Mouse (Mus musculus) mouse embryonic stem cell (cell line): ENCODE measurements around the gene Cacng7.

ENCODE experiments used
- in situ Hi-C, 2 experiments: fragments of 300-500 bp; cut with MboI; formaldehyde crosslinking; loops; 1 replicate in 1 of 2; 3 replicates in 1 of 2; pipeline ENCODE4 v1.14.3; 2019 to 2020; ENCODE audit warnings: low sequenced_read_pairs in 2 of 2, low pct_unique_long_range_greater_than_20kb in 1 of 2, mixed read lengths in 1 of 2; ENCODE audit not compliant: unreplicated experiment in 1 of 2

The Cacng7 gene

DNA sequence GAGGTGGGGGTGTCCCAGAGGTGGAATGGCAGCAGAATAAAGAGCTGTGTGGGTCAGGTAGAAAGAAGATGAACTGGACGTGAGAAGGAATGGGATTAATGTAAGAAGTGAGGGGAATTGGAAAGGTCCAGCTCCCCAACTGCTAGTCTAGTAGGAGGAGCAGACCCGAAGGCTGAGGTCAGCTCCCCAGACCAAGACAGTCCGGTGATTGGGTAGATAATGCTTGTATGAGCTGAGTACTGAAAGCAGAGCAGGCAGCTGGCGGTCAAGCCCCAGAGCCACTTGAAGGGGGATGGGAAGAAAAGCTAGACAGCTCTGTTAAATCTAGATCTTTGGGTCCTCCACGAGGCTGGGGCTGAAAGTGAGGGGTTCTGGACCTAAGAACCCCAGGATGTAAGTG, 787 bp downstream of the Cacng7 start:
- in situ Hi-C loops, result no loop called here

DNA sequence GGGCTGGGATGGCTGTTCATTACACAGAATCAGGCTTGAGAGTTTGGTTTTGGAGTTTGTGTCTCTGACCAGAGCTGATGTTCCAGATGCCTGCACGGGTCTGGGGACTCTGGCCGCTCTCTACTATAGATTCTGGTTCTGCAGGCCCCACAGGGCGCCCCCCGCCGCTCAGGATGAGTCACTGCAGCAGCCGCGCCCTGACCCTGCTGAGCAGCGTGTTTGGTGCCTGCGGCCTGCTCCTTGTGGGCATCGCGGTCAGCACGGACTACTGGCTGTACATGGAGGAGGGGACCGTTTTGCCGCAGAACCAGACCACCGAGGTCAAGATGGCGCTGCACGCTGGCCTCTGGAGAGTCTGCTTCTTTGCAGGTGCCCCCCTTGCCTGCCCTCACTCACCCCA, 3.7 kb downstream of the Cacng7 start:
- in situ Hi-C loops, result no loop called here

GRCm38 (mm10) chr7:3338286-3338935, 5.7 kb downstream of the Cacng7 start:
- in situ Hi-C loops, result no loop called here

DNA sequence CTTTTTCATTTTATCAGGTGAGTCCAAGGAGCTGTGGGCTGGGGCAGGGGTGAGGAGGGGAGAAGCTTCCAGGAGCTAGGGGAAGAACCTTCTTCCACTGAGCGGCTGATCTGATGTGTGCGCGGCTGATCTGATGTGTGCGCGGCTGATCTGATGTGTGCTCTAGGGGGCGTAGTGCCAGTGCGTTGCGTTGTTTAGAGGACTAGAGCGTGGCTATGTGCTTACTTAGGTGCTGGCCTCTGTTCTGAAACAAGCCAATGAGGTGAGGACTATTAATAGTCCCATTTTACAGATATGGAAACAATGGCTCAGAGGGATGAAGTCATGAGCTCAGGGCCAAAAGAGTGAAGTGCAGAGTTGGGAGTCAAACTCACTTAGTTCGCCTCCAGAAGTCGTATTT, 6.3 kb downstream of the Cacng7 start:
- in situ Hi-C loops, result no loop called here

DNA sequence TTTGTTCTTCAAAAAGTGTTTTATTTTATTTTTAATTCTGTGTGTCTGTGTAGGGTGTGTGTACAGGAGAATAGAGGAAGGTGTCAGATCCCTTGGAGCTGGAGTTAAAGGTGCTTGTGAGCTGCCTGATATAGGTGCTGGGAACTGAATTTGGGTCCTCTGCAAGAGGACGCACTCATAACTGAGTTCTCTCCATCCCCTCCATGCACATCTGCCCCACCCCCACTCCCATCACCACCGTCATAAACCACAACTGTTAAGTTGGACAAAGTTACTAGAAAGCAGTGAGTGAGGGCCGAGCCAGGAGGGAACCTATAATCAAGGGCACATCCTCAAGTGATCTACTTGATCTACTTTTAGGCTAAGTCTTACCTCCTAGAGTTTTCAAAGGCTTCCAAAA, 11.1 kb downstream of the Cacng7 start:
- in situ Hi-C loops, result loop anchor here in 1 of 2 experiments (5.0 kb wide), 1 partner anchor 38 kb away; no protein-coding TSS in a partner anchor

DNA sequence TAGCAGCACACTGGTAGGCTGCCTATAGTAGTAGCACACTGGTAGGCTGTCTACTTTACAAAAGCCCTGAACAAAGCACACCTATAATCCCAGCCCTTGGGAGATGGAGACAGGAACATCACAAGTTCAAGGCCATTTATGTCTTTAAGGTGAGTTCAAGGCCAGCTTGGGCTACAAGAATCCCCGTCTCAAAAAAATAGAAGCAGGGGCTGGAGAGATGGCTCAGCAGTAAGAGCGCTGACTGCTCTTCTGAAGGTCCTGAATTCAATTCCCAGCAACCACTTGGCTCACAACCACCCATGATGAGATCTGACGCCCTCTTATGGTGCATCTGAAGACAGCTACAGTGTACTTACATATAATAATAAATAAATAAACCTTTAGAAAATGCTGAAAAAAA, 12.5 kb downstream of the Cacng7 start:
- in situ Hi-C loops, result no loop called here

- in situ Hi-C loops, result no loop called here
Observed at GRCm38 (mm10) chr7:3347366-3348287, 14.9 kb downstream of the Cacng7 start.

- in situ Hi-C loops, result no loop called here
Observed at GRCm38 (mm10) chr7:3348326-3348725, 15.6 kb downstream of the Cacng7 start.

DNA sequence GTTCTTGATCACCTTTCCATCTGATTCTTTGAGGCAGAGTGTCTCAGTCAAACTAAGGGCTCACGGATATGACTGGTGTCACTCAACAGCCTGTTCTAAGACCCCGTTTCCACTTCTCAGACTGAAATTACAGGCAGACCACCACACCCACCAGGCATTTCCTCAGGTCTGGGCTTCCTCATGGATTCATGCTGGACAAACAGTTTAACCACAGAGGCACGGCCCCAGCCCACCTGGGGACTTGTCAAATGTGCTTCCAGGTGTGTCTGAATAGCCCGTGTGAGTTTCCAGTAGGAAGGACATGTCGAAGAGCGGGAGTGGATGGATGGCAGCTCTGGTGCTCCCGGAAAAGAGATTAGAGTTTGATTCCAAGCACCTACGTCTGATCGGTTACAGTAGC, 17.0 kb downstream of the Cacng7 start:
- in situ Hi-C loops, result no loop called here

- in situ Hi-C loops, result no loop called here
Observed at GRCm38 (mm10) chr7:3351536-3351935, 18.8 kb downstream of the Cacng7 start.

- in situ Hi-C loops, result loop anchor here in 1 of 2 experiments (5.0 kb wide), 1 partner anchor 38 kb away; no protein-coding TSS in a partner anchor
Observed at GRCm38 (mm10) chr7:3354850-3355249, 22.1 kb downstream of the Cacng7 start.

DNA sequence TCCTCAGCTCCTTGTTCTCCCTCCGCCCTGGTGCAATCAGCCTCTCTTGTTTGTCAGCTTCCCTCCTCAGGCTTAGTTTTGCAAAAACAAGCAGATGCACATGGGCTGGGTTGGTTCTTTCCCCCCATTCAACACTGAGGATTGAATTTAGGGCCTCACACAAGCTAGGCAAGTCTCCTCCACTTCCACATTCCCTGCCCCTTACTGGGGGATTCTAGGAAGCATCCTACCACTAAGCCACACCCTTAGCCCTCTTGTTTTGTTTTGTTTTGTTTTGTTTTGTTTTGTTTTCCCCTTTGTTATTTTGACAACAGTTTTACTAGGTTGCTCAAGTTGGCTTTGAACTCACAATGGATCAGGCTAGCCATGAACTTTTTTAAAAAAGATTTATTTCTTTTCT, 27.9 kb downstream of the Cacng7 start:
- in situ Hi-C loops, result no loop called here

DNA sequence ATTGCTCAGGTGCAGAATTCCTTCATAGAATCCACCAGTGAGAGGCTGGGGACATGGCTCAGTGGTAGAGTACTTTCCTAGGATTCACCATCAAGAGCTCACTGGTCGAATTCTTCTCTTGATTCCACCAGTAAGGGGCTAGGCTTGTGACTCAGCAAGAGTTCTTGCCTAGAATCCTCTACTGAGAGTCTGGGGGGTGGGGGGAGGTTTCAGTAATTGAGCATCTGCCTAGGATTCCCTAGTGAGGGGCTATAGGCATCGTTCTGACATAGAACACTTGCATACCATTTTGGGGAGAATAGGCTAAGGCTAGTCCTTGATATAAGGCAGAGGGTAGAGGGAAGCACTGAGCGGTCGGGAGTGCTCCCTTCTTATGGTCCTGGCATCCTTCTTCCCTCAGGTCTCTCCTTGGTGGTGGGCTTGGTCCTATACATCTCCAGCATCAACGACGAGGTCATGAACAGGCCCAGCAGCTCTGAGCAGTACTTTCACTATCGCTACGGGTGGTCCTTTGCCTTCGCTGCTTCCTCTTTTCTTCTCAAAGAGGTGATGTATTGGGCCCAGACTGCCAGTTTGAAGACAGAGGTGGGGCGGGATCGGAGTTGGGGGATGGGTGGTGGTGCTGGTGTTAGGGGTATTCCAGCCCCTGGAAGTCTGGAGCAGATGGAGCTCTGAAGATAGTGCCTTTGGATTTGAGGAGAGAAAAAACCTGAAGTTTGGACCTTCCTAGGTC, 33.0 kb downstream of the Cacng7 start:
- in situ Hi-C loops, result no loop called here

GRCm38 (mm10) chr7:3366705-3367516, 34.2 kb downstream of the Cacng7 start:
- in situ Hi-C loops, result no loop called here

- in situ Hi-C loops, result no loop called here
Observed at GRCm38 (mm10) chr7:3367569-3367968, 34.8 kb downstream of the Cacng7 start.

DNA sequence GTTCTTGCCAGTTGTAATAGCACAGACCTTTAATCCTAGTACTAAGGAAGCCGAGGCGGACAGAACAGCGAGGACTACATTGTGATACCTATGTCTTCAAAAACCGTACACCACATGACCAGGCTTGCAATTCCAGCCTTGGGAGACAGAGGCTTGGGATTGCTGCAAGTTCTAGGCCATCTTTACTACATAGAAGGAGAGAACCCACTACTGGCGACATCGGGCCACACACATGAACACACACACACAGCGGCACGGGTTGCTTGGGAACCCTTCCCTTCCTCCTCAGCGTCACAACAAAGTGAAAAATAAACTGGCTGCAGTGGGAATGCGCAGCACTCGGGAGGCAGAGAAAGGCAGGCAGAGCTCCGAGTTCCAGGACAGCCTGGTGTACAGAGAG, 35.6 kb downstream of the Cacng7 start:
- in situ Hi-C loops, result no loop called here

DNA sequence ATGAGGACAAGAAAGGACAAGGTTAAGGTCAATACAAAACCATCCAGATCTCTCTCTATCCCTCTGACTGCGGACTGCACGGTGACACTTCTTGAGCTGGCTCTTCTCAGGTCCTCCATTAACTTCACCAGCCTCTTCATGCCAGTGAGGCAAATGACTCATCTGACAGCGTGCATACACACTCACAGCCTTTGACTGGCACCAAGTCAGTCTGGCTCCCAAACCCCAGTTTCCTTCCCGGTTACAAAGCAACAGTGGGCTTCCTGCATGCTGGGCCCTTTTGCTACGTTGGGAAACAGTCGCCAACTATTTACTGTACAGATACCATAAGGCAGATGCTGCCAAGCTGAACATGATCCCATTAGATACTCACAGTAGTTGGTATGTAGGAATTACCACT, 36.4 kb downstream of the Cacng7 start:
- in situ Hi-C loops, result no loop called here

- in situ Hi-C loops, result no loop called here
Observed at GRCm38 (mm10) chr7:3370407-3370806, 37.7 kb downstream of the Cacng7 start.
